Mouse (Mus musculus) mesoderm, embryonic 11.5 days (tissue): Measurements from ENCODE around the gene Rdh8.
A peak's percentile ranks its signal among the peaks of the same experiment; 100 is the strongest.

Source experiments
- DNase-seq: peaks from one replicate; pipeline ENCODE4 v3.0.0-alpha.2; 2012; ENCODE audit warnings: low read depth, low spot score

The Rdh8 gene

GRCm38 (mm10) chr9:20818236-20818635 lies at the start of gene Rdh8:
TSS of gene Rdh8 (plus strand) at chr9:20818503.
- no peak for DNase-seq

GRCm38 (mm10) chr9:20781286-20781685 lies 37.0 kb upstream of the Rdh8 start:
- no peak for DNase-seq

- DNase-seq, result no peak
These were observed 33.2 kb upstream of the Rdh8 start for GRCm38 (mm10) chr9:20785055-20785454.

GRCm38 (mm10) chr9:20787992-20788391 lies 30.3 kb upstream of the Rdh8 start:
- DNase-seq, result no peak

GRCm38 (mm10) chr9:20789651-20790050 lies 28.7 kb upstream of the Rdh8 start:
- DNase-seq, result no peak

GRCm38 (mm10) chr9:20790345-20790744 lies 28.0 kb upstream of the Rdh8 start:
- DNase-seq, result no peak

- peak; percentile 18 for DNase-seq
These were observed 24.0 kb upstream of the Rdh8 start for GRCm38 (mm10) chr9:20794108-20794806.

GRCm38 (mm10) chr9:20804266-20805158 lies 13.8 kb upstream of the Rdh8 start:
- DNase-seq, result peak; percentile 44

GRCm38 (mm10) chr9:20805159-20805495 lies 13.2 kb upstream of the Rdh8 start:
- DNase-seq, result no peak

GRCm38 (mm10) chr9:20805706-20806105 lies 12.6 kb upstream of the Rdh8 start:
- DNase-seq, result no peak

GRCm38 (mm10) chr9:20810271-20810670 lies 8.0 kb upstream of the Rdh8 start:
- DNase-seq, result no peak

- DNase-seq, result no peak
These were observed 7.5 kb upstream of the Rdh8 start for GRCm38 (mm10) chr9:20810773-20811172.

- peak; percentile 70 for DNase-seq
These were observed 5.6 kb upstream of the Rdh8 start for GRCm38 (mm10) chr9:20812537-20813271.

- peak; percentile 49 for DNase-seq
These were observed 3.6 kb upstream of the Rdh8 start, which contains the start of gene Col5a3 for GRCm38 (mm10) chr9:20814521-20815272. TSS of gene Col5a3 (minus strand) at chr9:20815067.

GRCm38 (mm10) chr9:20820001-20820400 lies 1.7 kb downstream of the Rdh8 start:
- no peak for DNase-seq

- DNase-seq, result no peak
These were observed 4.5 kb downstream of the Rdh8 start for GRCm38 (mm10) chr9:20822821-20823220.

GRCm38 (mm10) chr9:20825781-20826180 lies 7.5 kb downstream of the Rdh8 start:
- DNase-seq, result no peak

GRCm38 (mm10) chr9:20828127-20828526 lies 9.8 kb downstream of the Rdh8 start:
- no peak for DNase-seq

GRCm38 (mm10) chr9:20830901-20831643 lies 12.8 kb downstream of the Rdh8 start:
- DNase-seq, result peak; percentile 95

GRCm38 (mm10) chr9:20834881-20835280 lies 16.6 kb downstream of the Rdh8 start:
- DNase-seq, result no peak
